Mouse (Mus musculus): ENCODE data around the gene Zfp36l2.

DNA sequence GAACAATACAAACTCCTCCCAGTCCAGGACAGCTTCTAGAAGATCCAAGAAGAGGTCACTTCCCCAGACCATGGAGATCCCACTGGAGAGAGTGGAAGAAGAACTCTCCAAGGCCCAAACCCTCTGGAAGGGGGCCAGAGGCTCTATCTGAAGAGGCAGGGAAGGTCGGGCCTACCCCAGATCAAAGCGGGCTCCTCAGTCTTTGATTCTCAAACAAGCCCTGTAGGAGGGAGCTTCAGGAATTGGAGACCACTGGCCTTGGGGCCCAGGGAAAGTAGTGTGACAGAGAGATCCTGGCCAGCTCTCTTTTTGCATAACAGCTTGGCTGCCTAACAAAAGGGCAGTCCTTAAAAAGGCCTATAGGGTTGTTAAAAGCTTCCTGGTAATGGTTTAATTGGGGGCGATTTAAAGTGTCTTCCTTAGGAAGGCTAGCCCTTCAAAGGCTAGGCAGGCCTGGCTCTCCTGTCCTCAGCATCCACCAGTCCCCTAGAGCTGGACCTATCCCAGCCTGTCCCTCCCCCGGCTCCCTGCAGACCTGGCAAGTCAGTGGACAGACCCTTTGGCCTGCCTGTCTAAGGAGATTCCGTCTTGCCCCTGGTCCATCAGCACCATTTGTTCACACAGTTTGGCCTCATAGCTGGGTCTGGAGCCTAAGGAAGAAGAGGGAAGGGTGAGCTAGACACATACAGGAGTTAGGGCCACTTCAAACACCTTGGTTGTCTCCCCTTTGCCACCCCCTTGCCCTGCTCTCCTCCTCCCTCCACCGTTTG lies 35.4 kb downstream of the Zfp36l2 start:
- TF ChIP-seq POLR2A (IDR thresholded peaks at IDR 0.05; ENCODE audit: low read depth, low read length), result no peak
- no peak for TF ChIP-seq CTCF (IDR thresholded peaks at IDR 0.05; ENCODE audit: borderline replicate concordance, insufficient read depth, low read length)

Data from embryonic fibroblast, embryonic 13.5 days (primary cell).